Mouse (Mus musculus) lung, adult 18-20 months (tissue): Measurements from ENCODE around the gene Padi6.

Source experiments
- DNase-seq, 2 experiments: peaks; one replicate each; pipeline ENCODE4 v3.0.0; 2022; ENCODE audit warnings: mixed read lengths in 2 of 2

The Padi6 gene

GRCm38 (mm10) chr4:140680731-140681397, 61.6 kb downstream of the Padi6 start:
- DNase-seq = no peak

- DNase-seq = peak; percentile 77 to 86
Measured at GRCm38 (mm10) chr4:140679723-140680380, 62.6 kb downstream of the Padi6 start.

- DNase-seq = no peak
Measured at GRCm38 (mm10) chr4:140679038-140679437, 63.4 kb downstream of the Padi6 start.
